8 mouse cellular contexts compared by ENCODE assay signal in the genomic region with DNA sequence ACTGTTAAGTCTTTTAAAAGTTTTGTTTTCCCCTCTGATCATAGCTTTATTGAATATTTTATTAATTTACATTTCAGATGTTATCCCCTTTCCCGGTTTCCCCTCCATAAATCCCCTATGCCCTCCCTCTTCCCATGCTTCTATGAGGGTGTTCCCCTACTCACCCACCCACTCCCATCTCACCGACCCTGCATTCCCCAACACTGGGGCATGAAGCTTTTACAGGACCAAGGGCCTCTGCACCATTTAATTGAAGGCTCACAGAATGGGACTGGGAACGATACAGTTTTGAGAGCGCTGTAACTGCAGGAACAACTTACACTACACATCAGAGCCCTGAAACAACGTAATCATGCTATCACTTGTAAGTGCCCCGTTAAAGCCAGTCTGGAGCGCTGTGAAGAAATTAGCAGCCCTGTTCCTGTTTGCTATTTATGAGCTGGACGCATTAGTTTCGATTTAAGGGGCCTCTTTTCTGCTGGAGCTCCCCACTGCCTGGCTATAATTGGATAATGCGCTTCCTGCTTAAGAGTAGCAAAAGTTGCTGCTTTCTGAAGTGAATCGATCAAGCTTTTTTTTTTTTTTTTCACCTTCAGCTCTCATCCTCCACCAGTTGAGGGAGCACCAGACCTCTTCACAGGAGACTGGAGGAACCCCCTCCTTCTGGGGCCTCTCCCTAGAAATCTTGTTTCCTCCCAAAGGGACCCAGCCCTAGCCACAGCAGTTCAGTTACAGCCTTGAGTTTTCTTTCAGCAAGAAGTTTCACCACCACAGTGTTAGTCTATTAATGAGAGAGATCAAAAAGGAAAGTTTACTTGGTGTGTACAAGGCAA.
DNase-seq lines count a peak whose midpoint lies in the region; ATAC-seq lines count a peak whose summit lies in the region.

No protein-coding gene starts in this region.

- peak; percentile 46; the same call in 1 of the 2 replicates for ATAC-seq in kidney, embryonic 16.5 days (ENCODE audit: low FRiP score, low TSS enrichment)
- peak; percentile 75 for ATAC-seq in forebrain, embryonic 14.5 days

- WGBS in kidney, embryonic 16.5 days, result 15% methylated on average over 11 of the region's 11 CpGs
- 7% methylated on average over 11 of the region's 11 CpGs for WGBS in forebrain, embryonic 14.5 days
- WGBS in limb, embryonic 10.5 days, result 15% methylated on average over 11 of the region's 11 CpGs

- H3K4me3 ChIP-seq in kidney, embryonic 16.5 days (ENCODE audit: low read length), result peak overlapping the region; percentile 38
- H3K4me3 ChIP-seq in forebrain, embryonic 14.5 days (ENCODE audit: low read depth, low read length), result peak overlapping the region; percentile 7; the same call in 1 of the 2 replicates
- H3K4me3 ChIP-seq in limb, embryonic 10.5 days, result peak overlapping the region; percentile 36

- peak overlapping the region; percentile 52 for H3K4me2 ChIP-seq in kidney, embryonic 16.5 days (replicated peaks; ENCODE audit: low read depth, low read length)
- H3K4me2 ChIP-seq in forebrain, embryonic 14.5 days (ENCODE audit: low read length), result peak overlapping the region; percentile 38

- peak overlapping the region; percentile 17; the same call in 1 of the 2 replicates for H3K9ac ChIP-seq in kidney, embryonic 16.5 days (replicated peaks; ENCODE audit: low read length)
- no peak overlapping the region; the same call in 1 of the 2 replicates for H3K9ac ChIP-seq in forebrain, embryonic 14.5 days (ENCODE audit: low read length)

- H3K4me1 ChIP-seq in kidney, embryonic 16.5 days (ENCODE audit: insufficient read depth, low read length), result peaks cover 5% of the 10 kb centered on the region; the same call in 1 of the 2 replicates
- H3K4me1 ChIP-seq in forebrain, embryonic 14.5 days (ENCODE audit: control insufficient read depth, insufficient read depth, low read length), result no peaks in the 10 kb centered on the region; the same call in 1 of the 2 replicates
- peaks cover 12% of the 10 kb centered on the region for H3K4me1 ChIP-seq in limb, embryonic 10.5 days

- H3K27me3 ChIP-seq in kidney, embryonic 16.5 days (ENCODE audit: insufficient read depth, low read length), result peaks cover 6% of the 10 kb centered on the region; the same call in 1 of the 2 replicates
- H3K27me3 ChIP-seq in forebrain, embryonic 14.5 days (replicated peaks; ENCODE audit: control insufficient read depth, insufficient read depth, low read length), result no peaks in the 10 kb centered on the region
- H3K27me3 ChIP-seq in limb, embryonic 10.5 days (ENCODE audit: low read depth, poor library complexity, severe bottlenecking), result no peaks in the 10 kb centered on the region

- no peak overlapping the region for H3K27ac ChIP-seq in kidney, embryonic 16.5 days (ENCODE audit: low read length)
- H3K27ac ChIP-seq in forebrain, embryonic 14.5 days (ENCODE audit: low read depth, low read length), result no peak overlapping the region
- no peak overlapping the region for H3K27ac ChIP-seq in limb, embryonic 10.5 days

- no peaks in the 10 kb centered on the region for H3K9me3 ChIP-seq in kidney, embryonic 16.5 days (ENCODE audit: low read length)
- no peaks in the 10 kb centered on the region for H3K9me3 ChIP-seq in forebrain, embryonic 14.5 days (replicated peaks; ENCODE audit: control insufficient read depth, low read length)
- no peaks in the 10 kb centered on the region for H3K9me3 ChIP-seq in limb, embryonic 10.5 days (replicated peaks)

- no peaks in the 10 kb centered on the region for H3K36me3 ChIP-seq in kidney, embryonic 16.5 days (ENCODE audit: insufficient read depth, low read length)
- no peaks in the 10 kb centered on the region for H3K36me3 ChIP-seq in forebrain, embryonic 14.5 days (ENCODE audit: control insufficient read depth, insufficient read depth, low read length)
- H3K36me3 ChIP-seq in limb, embryonic 10.5 days, result no peaks in the 10 kb centered on the region

- no peak for DNase-seq in kidney, postnatal 36 days
- DNase-seq in R1 (ENCODE audit: low read depth, low spot score), result peak; percentile 58
- peak; percentile 53 for DNase-seq in forebrain, embryonic 14.5 days (ENCODE audit: low spot score)
- DNase-seq in limb, embryonic 10.5 days (ENCODE audit: low spot score), result peak; percentile 31
- DNase-seq in right cerebral cortex, postnatal 4 days, result peak; percentile 4
- DNase-seq in kidney, postnatal 10 days, result no peak
- no peak for DNase-seq in yolk sac, embryonic 10.5 days (ENCODE audit: low spot score)

Comparison
In these comparisons a context has a peak if more than half of its experiments do, and no peak if none do; other contexts are left out.
1. DNase-seq: peak in R1 (single experiment), forebrain, embryonic 14.5 days (single experiment), limb, embryonic 10.5 days (single experiment) and right cerebral cortex, postnatal 4 days (single experiment); none in kidney, postnatal 36 days (0 of 2), kidney, postnatal 10 days (single experiment) and yolk sac, embryonic 10.5 days (single experiment).
2. Peak in every context shown above with its lines, with median percentiles within 50 percentile points of each other: H3K4me3 ChIP-seq.